Mouse (Mus musculus) intestine, embryonic 14.5 days (tissue): ENCODE results near the gene Gm11027. TPM values are rescaled to one million over a fixed set of nuclear protein-coding genes. Genes with fewer than 3 reads are reported as not detected.
"Not testable (repeated sequence)": the region's sequence is repeated elsewhere in the genome, so short reads cannot be mapped to it uniquely, and the experiment has no call there.

ENCODE experiments used
- ATAC-seq: fragments of 200-750 bp; cut with Nextera tagmentation; replicated peaks from 2 replicates; pipeline ENCODE4 v1.8.0; 2017; ENCODE audit warnings: low read depth, moderate number of reproducible peaks, moderate TSS enrichment, moderate library complexity; ENCODE audit not compliant: low FRiP score, low TSS enrichment
- DNase-seq: peaks from one replicate; pipeline ENCODE4 v3.0.0-alpha.2; 2018; ENCODE audit warnings: low spot score
- H3K27ac ChIP-seq: fragments of 300-500 bp; sonication (generic); 2 replicates; pipeline ENCODE4 v1.5.1; 2014; ENCODE audit warnings: low read depth, mild to moderate bottlenecking, control low read depth
- H3K27me3 ChIP-seq: fragments of 300-500 bp; sonication (generic); replicated peaks from 2 replicates; pipeline ENCODE4 v1.6.1; 2014; ENCODE audit warnings: low read length, control low read depth; ENCODE audit not compliant: control insufficient read depth, insufficient read depth
- H3K36me3 ChIP-seq: fragments of 300-500 bp; sonication (generic); 2 replicates; pipeline ENCODE4 v1.6.1; 2014; ENCODE audit warnings: low read length, control low read depth; ENCODE audit not compliant: control insufficient read depth, insufficient read depth
- H3K4me1 ChIP-seq: fragments of 300-500 bp; sonication (generic); replicated peaks from 2 replicates; pipeline ENCODE4 v1.6.1; 2014; ENCODE audit warnings: low read length, control low read depth, mixed read lengths; ENCODE audit not compliant: control insufficient read depth, insufficient read depth
- H3K4me2 ChIP-seq: fragments of 300-500 bp; sonication (generic); 2 replicates; pipeline ENCODE4 v1.6.1; 2014; ENCODE audit warnings: low read length
- H3K4me3 ChIP-seq: fragments of 300-500 bp; sonication (generic); 2 replicates; pipeline ENCODE4 v1.5.1; 2014; ENCODE audit warnings: low read depth, low read length, control low read depth, mixed read lengths
- H3K9ac ChIP-seq: fragments of 300-500 bp; sonication (generic); 2 replicates; pipeline ENCODE4 v1.6.1; 2014; ENCODE audit warnings: mild to moderate bottlenecking, low read length
- H3K9me3 ChIP-seq: fragments of 300-500 bp; sonication (generic); 2 replicates; pipeline ENCODE4 v1.6.1; 2016; ENCODE audit warnings: low read length, control low read depth; ENCODE audit not compliant: control insufficient read depth
- WGBS: fragments of 180-500 bp; shearing (Covaris S2); extraction: QIAGEN DNeasy Blood & Tissue Kit; methylation state at CpG from one replicate; pipeline ENCODE4 v1.1.7; 2014; 5-methylcytosine and 5-hydroxymethylcytosine counted together
- polyA plus RNA-seq: library from polyadenylated mRNA; unstranded; fragments of >200 nt; fragmentation: Nextera tagmentation; extraction: Ambion mirVana; gene quantifications from 2 replicates; pipeline ENCODE4 v1.2.1, GENCODE M21; 2014

Gm11027 gene
- not detected in 2 replicates for polyA plus RNA-seq

DNA sequence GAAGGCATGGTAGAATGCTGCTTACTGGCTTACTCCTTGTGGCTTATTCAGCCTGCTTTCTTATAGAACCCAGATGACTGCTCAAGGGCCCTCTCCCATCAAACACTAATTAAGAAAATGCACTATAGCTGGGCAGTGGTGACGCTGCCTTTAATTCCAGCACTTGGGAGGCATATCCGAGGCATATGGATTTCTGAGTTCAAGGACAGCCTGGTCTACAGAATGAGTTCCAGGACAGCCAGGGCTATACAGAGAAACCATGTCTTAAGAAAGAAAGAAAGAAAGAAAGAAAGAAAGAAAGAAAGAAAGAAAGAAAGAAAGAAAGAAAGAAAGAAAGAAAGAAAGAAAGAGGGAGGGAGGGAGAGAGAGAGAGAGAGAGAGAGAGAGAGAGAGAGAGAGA lies at the start of gene Gm11027:
TSS of gene Gm11027 (plus strand) at position 301 of the 400 bp plus-strand sequence.
- not testable (repeated sequence) for H3K27me3 ChIP-seq, H3K9me3 ChIP-seq, H3K9ac ChIP-seq, DNase-seq, ATAC-seq, H3K4me1 ChIP-seq, H3K27ac ChIP-seq, H3K4me3 ChIP-seq, H3K36me3 ChIP-seq, H3K4me2 ChIP-seq
- WGBS = 73% methylated on average over 2 of the region's 2 CpGs

- Histone ChIP-seq H3K4me2 (no peak overlapping the region), H3K4me1 (no peaks in the 10 kb centered on the region), H3K9me3 (no peaks in the 10 kb centered on the region), H3K4me3 (no peak overlapping the region), H3K9ac (no peak overlapping the region), H3K27me3 (no peaks in the 10 kb centered on the region), H3K27ac (no peak overlapping the region), H3K36me3 (peaks cover 26% of the 10 kb centered on the region)
- ATAC-seq (no peak), DNase-seq (no peak)
- WGBS = 87% methylated on average over 10 of the region's 10 CpGs
Observed at GRCm38 (mm10) chr12:116226289-116227057, 48.7 kb upstream of the Gm11027 start.

GRCm38 (mm10) chr12:116229451-116229850 lies 45.7 kb upstream of the Gm11027 start:
- ATAC-seq = no peak
- WGBS = 76% methylated on average over 3 of the region's 3 CpGs
- no peak overlapping the region for H3K27ac ChIP-seq

DNA sequence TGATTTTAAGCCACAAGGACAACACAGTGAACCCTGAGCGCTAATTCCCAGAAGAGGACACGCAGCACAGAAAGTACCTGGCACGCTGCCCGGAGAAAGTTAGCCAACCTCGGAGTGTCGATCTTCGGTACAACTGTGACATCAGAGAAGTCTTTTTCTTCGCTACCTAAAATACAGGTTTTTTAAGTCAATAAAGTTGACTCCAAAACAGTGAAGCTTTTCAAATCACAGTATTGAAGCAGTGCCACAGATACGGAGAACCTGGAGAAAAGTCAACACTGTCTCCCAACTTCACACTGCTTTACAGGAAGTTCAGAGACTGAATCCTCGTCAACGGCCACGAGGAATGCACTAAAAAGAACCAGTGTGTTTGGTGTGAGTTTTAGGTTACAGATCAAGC lies 43.6 kb upstream of the Gm11027 start:
- no peak for ATAC-seq
- Histone ChIP-seq H3K9me3 (no peaks in the 10 kb centered on the region), H3K9ac (no peak overlapping the region), H3K4me2 (no peak overlapping the region), H3K27me3 (no peaks in the 10 kb centered on the region), H3K4me3 (no peak overlapping the region), H3K27ac (no peak overlapping the region), H3K4me1 (no peaks in the 10 kb centered on the region), H3K36me3 (no peaks in the 10 kb centered on the region)
- WGBS = 68% methylated on average over 12 of the region's 12 CpGs
- no peak for DNase-seq

More at GRCm38 (mm10) chr12:116229451-116229850, 45.7 kb upstream of the Gm11027 start:
- H3K4me1 ChIP-seq = no peaks in the 10 kb centered on the region
- no peaks in the 10 kb centered on the region for H3K27me3 ChIP-seq
- no peak overlapping the region for H3K9ac ChIP-seq
- H3K4me3 ChIP-seq = no peak overlapping the region
- peaks cover 18% of the 10 kb centered on the region for H3K36me3 ChIP-seq
- H3K9me3 ChIP-seq = no peaks in the 10 kb centered on the region
- DNase-seq = no peak
- H3K4me2 ChIP-seq = no peak overlapping the region

DNA sequence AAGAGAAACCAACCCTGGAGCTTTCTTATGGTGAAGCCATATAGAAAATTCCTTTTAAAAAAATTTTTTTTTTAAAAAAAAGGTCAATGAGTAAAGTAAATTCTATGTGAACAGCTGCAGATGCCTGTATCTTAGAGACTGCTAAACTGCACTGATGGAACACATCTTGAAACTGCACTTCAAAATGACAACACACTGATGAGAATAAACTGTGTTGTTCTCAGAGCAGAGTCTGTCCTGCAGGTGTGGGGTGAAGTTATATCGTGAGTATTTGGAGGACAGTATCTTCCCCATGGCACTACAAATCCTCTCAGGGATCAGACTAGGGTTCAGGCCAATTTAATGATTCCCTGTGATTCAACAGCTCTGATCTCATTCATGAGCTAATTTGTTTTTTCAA lies 43.1 kb upstream of the Gm11027 start:
- H3K9me3 ChIP-seq = no peaks in the 10 kb centered on the region
- no peaks in the 10 kb centered on the region for H3K36me3 ChIP-seq
- H3K9ac ChIP-seq = no peak overlapping the region
- H3K4me3 ChIP-seq = no peak overlapping the region
- H3K4me1 ChIP-seq = no peaks in the 10 kb centered on the region
- H3K4me2 ChIP-seq = no peak overlapping the region
- no peak overlapping the region for H3K27ac ChIP-seq
- ATAC-seq = no peak
- 84% methylated on average over 1 of the region's 1 CpGs for WGBS
- DNase-seq = no peak
- H3K27me3 ChIP-seq = no peaks in the 10 kb centered on the region

- no peaks in the 10 kb centered on the region for H3K27me3 ChIP-seq
- no peaks in the 10 kb centered on the region for H3K9me3 ChIP-seq
- no peak overlapping the region for H3K4me2 ChIP-seq
- H3K27ac ChIP-seq = no peak overlapping the region
- ATAC-seq = no peak
- H3K4me1 ChIP-seq = no peaks in the 10 kb centered on the region
- no peak overlapping the region for H3K4me3 ChIP-seq
- DNase-seq = no peak
- WGBS = 80% methylated on average over 4 of the region's 4 CpGs
- no peak overlapping the region for H3K9ac ChIP-seq
- H3K36me3 ChIP-seq = peaks cover 6% of the 10 kb centered on the region; the same call in 1 of the 2 replicates
Observed at GRCm38 (mm10) chr12:116235356-116235755, 39.8 kb upstream of the Gm11027 start.

GRCm38 (mm10) chr12:116236658-116237057 lies 38.5 kb upstream of the Gm11027 start:
- no peaks in the 10 kb centered on the region for H3K27me3 ChIP-seq
- H3K9me3 ChIP-seq = no peaks in the 10 kb centered on the region
- H3K4me3 ChIP-seq = no peak overlapping the region
- no peaks in the 10 kb centered on the region for H3K4me1 ChIP-seq
- H3K4me2 ChIP-seq = no peak overlapping the region
- WGBS = 85% methylated on average over 3 of the region's 3 CpGs
- no peak for DNase-seq
- no peak for ATAC-seq
- H3K36me3 ChIP-seq = peaks cover 15% of the 10 kb centered on the region
- no peak overlapping the region for H3K9ac ChIP-seq
- H3K27ac ChIP-seq = no peak overlapping the region

DNA sequence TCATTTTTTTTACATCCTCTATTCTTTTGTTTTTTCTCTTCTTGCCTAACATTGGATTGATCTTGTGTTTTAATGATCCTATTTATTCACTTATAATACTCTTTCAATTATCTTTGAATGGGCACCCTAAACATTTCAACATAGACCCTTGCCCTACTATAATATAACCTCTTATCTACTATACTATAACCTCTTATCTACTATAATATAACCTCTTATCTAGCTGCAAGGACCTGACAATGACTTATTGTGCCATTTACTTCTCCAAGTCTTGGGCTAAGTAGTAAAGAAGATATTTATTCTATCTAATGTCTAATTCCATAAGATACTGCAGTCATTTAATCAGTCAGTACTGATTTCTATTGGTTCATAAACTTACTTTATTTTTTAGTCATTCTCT lies 36.8 kb upstream of the Gm11027 start:
- H3K9me3 ChIP-seq = no peaks in the 10 kb centered on the region
- no peak overlapping the region for H3K4me2 ChIP-seq
- ATAC-seq (no peak), DNase-seq (no peak)
- H3K4me3 ChIP-seq = no peak overlapping the region
- H3K4me1 ChIP-seq = no peaks in the 10 kb centered on the region
- H3K27me3 ChIP-seq = no peaks in the 10 kb centered on the region
- peaks cover 15% of the 10 kb centered on the region for H3K36me3 ChIP-seq
- no peak overlapping the region for H3K9ac ChIP-seq
- no peak overlapping the region for H3K27ac ChIP-seq

GRCm38 (mm10) chr12:116238803-116239202 lies 36.4 kb upstream of the Gm11027 start:
- H3K9me3 ChIP-seq = no peaks in the 10 kb centered on the region
- H3K4me3 ChIP-seq = no peak overlapping the region
- 76% methylated on average over 3 of the region's 3 CpGs for WGBS
- no peaks in the 10 kb centered on the region for H3K4me1 ChIP-seq
- H3K9ac ChIP-seq = no peak overlapping the region
- H3K27ac ChIP-seq = no peak overlapping the region
- no peak overlapping the region for H3K4me2 ChIP-seq
- no peaks in the 10 kb centered on the region for H3K27me3 ChIP-seq
- DNase-seq (no peak), ATAC-seq (no peak)
- H3K36me3 ChIP-seq = peaks cover 16% of the 10 kb centered on the region
